9 mouse cellular contexts compared by ENCODE assay signal in genomic region chr11:104133442-104133983, GRCm38 (mm10). TPM values are rescaled to one million over a fixed set of nuclear protein-coding genes. Genes with fewer than 3 reads are reported as not detected.
DNase-seq lines count a peak whose midpoint lies in the region; ATAC-seq lines count a peak whose summit lies in the region.
"Had no signal": no experiment of that assay in that cellular context is flagged by ENCODE, and none has a peak within 500 bp of the region (broad histone marks: within the 10 kb centered on the region; RNA-seq: fewer than 3 reads in every experiment).

No protein-coding gene starts in this region.

- H3K9ac ChIP-seq in kidney, embryonic 15.5 days: peak overlapping the region; percentile 14; the same call in 1 of the 2 replicates
- no peak overlapping the region for H3K9ac ChIP-seq in embryonic facial prominence, embryonic 15.5 days
- H3K9ac ChIP-seq in liver, embryonic 13.5 days: no peak overlapping the region

- peak overlapping the region; percentile 56 for H3K4me3 ChIP-seq in kidney, embryonic 15.5 days (replicated peaks)
- H3K4me3 ChIP-seq in embryonic facial prominence, embryonic 15.5 days (replicated peaks): peak overlapping the region; percentile 50
- H3K4me3 ChIP-seq in liver, embryonic 13.5 days (replicated peaks): peak overlapping the region; percentile 37; the same call in 1 of the 2 replicates

- no peaks in the 10 kb centered on the region for H3K9me3 ChIP-seq in kidney, embryonic 15.5 days (replicated peaks)
- no peaks in the 10 kb centered on the region for H3K9me3 ChIP-seq in embryonic facial prominence, embryonic 15.5 days (replicated peaks)
- H3K9me3 ChIP-seq in liver, embryonic 13.5 days (replicated peaks): no peaks in the 10 kb centered on the region

- DNase-seq in kidney, postnatal 36 days: no peak
- peak; percentile 52 for DNase-seq in ZHBTc4 (ENCODE audit: low read depth, low spot score)
- DNase-seq in liver, embryonic 13.5 days: no peak
- no peak for DNase-seq in urinary bladder, postnatal 10 days (ENCODE audit: low spot score)

- 0 out of 2 replicates have a peak, but pooled peaks have one; percentile 21 for ATAC-seq in kidney, embryonic 15.5 days (replicated peaks; ENCODE audit: low FRiP score)
- ATAC-seq in embryonic facial prominence, embryonic 15.5 days (ENCODE audit: insufficient number of reproducible peaks, low FRiP score, low TSS enrichment, low read depth): no peak
- ATAC-seq in liver, embryonic 13.5 days (ENCODE audit: low read depth): no peak
- no peak for ATAC-seq in monocyte, adult 5-6 weeks (replicated peaks; ENCODE audit: insufficient number of reproducible peaks, low FRiP score, low TSS enrichment, poor library complexity, severe bottlenecking)
- ATAC-seq in CD4-positive, CD25-positive, alpha-beta regulatory T cell, adult 4 months: no peak

- under 1% methylated on average over 47 of the region's 47 CpGs for WGBS in kidney, embryonic 15.5 days
- under 1% methylated on average over 47 of the region's 47 CpGs for WGBS in embryonic facial prominence, embryonic 15.5 days
- WGBS in liver, embryonic 13.5 days (ENCODE audit: insufficient replicate concordance): 2% methylated on average over 47 of the region's 47 CpGs

- H3K36me3 ChIP-seq in kidney, embryonic 15.5 days: no peaks in the 10 kb centered on the region
- H3K36me3 ChIP-seq in embryonic facial prominence, embryonic 15.5 days: no peaks in the 10 kb centered on the region
- H3K36me3 ChIP-seq in liver, embryonic 13.5 days: no peaks in the 10 kb centered on the region

- H3K4me1 ChIP-seq in kidney, embryonic 15.5 days: peaks cover 25% of the 10 kb centered on the region
- peaks cover 25% of the 10 kb centered on the region for H3K4me1 ChIP-seq in embryonic facial prominence, embryonic 15.5 days
- H3K4me1 ChIP-seq in liver, embryonic 13.5 days (replicated peaks): no peaks in the 10 kb centered on the region; the same call in 1 of the 2 replicates

- peaks cover 82% of the 10 kb centered on the region for H3K27me3 ChIP-seq in kidney, embryonic 15.5 days
- H3K27me3 ChIP-seq in embryonic facial prominence, embryonic 15.5 days: peaks cover 89% of the 10 kb centered on the region
- H3K27me3 ChIP-seq in liver, embryonic 13.5 days: peaks cover 71% of the 10 kb centered on the region

- peak overlapping the region; percentile 96 for H3K4me2 ChIP-seq in kidney, embryonic 15.5 days
- H3K4me2 ChIP-seq in embryonic facial prominence, embryonic 15.5 days (replicated peaks): peak overlapping the region; percentile 96
- peak overlapping the region; percentile 59 for H3K4me2 ChIP-seq in liver, embryonic 13.5 days

- no peak overlapping the region for H3K27ac ChIP-seq in kidney, embryonic 15.5 days
- no peak overlapping the region for H3K27ac ChIP-seq in embryonic facial prominence, embryonic 15.5 days (replicated peaks)
- H3K27ac ChIP-seq in liver, embryonic 13.5 days: no peak overlapping the region

RNA-seq across cellular contexts. Expression of gene Crhr1, which starts 0.9 kb away (rescaled TPM):
- 0.06 and 0.13 TPM in 2 replicates for polyA plus RNA-seq in kidney, embryonic 15.5 days (2015; fragmentation: Nextera tagmentation; extraction: Ambion mirVana)
- polyA plus RNA-seq in embryonic facial prominence, embryonic 15.5 days (2015; fragmentation: Nextera tagmentation; extraction: Ambion mirVana): 0.21 and 0.34 TPM in 2 replicates
- not detected in 2 replicates for polyA plus RNA-seq in liver, embryonic 13.5 days (2015; fragmentation: Nextera tagmentation; extraction: Ambion mirVana)
- not detected in 3 replicates for total RNA-seq in monocyte, adult 5-6 weeks (2017)
- polyA plus RNA-seq in CD4-positive, CD25-positive, alpha-beta regulatory T cell, adult 4 months (2017; shearing (Covaris generic)): not detected

RNA-seq across cellular contexts. Expression of gene Sppl2c, which starts 52.6 kb away (rescaled TPM):
- not detected in 2 replicates for polyA plus RNA-seq in kidney, embryonic 15.5 days (2015; fragmentation: Nextera tagmentation; extraction: Ambion mirVana)
- polyA plus RNA-seq in embryonic facial prominence, embryonic 15.5 days (2015; fragmentation: Nextera tagmentation; extraction: Ambion mirVana): not detected in 2 replicates
- not detected in 2 replicates for polyA plus RNA-seq in liver, embryonic 13.5 days (2015; fragmentation: Nextera tagmentation; extraction: Ambion mirVana)
- total RNA-seq in monocyte, adult 5-6 weeks (2017): not detected in 3 replicates
- not detected for polyA plus RNA-seq in CD4-positive, CD25-positive, alpha-beta regulatory T cell, adult 4 months (2017; shearing (Covaris generic))
- total RNA-seq: layer of hippocampus, adult 18-20 months had no signal
